Mouse (Mus musculus) intestine, embryonic 15.5 days (tissue): ENCODE measurements around the gene 9930021J03Rik. TPM values are rescaled to one million over a fixed set of nuclear protein-coding genes. Genes with fewer than 3 reads are reported as not detected.

Source experiments
- ATAC-seq: fragments of 200-750 bp; cut with Nextera tagmentation; 2 replicates; pipeline ENCODE4 v1.8.0; 2017; ENCODE audit warnings: moderate TSS enrichment, moderate library complexity
- H3K27ac ChIP-seq: fragments of 300-500 bp; sonication (generic); 2 replicates; pipeline ENCODE4 v1.5.1; 2015; ENCODE audit warnings: mild to moderate bottlenecking, inconsistent platforms
- H3K27me3 ChIP-seq: fragments of 300-500 bp; sonication (generic); replicated peaks from 2 replicates; pipeline ENCODE4 v1.6.1; 2015; ENCODE audit warnings: inconsistent platforms
- H3K36me3 ChIP-seq: fragments of 300-500 bp; sonication (generic); 2 replicates; pipeline ENCODE4 v1.6.1; 2015; ENCODE audit warnings: inconsistent platforms
- H3K4me1 ChIP-seq: fragments of 300-500 bp; sonication (generic); replicated peaks from 2 replicates; pipeline ENCODE4 v1.6.1; 2015; ENCODE audit warnings: inconsistent platforms
- H3K4me2 ChIP-seq: fragments of 300-500 bp; sonication (generic); replicated peaks from 2 replicates; pipeline ENCODE4 v1.6.1; 2015; ENCODE audit warnings: mild to moderate bottlenecking, inconsistent platforms
- H3K4me3 ChIP-seq: fragments of 300-500 bp; sonication (generic); replicated peaks from 2 replicates; pipeline ENCODE4 v1.5.1; 2015; ENCODE audit warnings: inconsistent platforms
- H3K9ac ChIP-seq: fragments of 300-500 bp; sonication (generic); 2 replicates; pipeline ENCODE4 v1.6.1; 2015; ENCODE audit warnings: inconsistent platforms
- H3K9me3 ChIP-seq: fragments of 300-500 bp; sonication (generic); 2 replicates; pipeline ENCODE4 v1.6.1; 2016; ENCODE audit warnings: inconsistent platforms
- WGBS: fragments of 180-500 bp; shearing (Covaris S2); methylation state at CpG from one replicate; pipeline ENCODE4 v1.1.7; 2015; 5-methylcytosine and 5-hydroxymethylcytosine counted together
- polyA plus RNA-seq: library from polyadenylated mRNA; unstranded; fragments of >200 nt; fragmentation: Nextera tagmentation; extraction: Ambion mirVana; gene quantifications from 2 replicates; pipeline ENCODE4 v1.2.1, GENCODE M21; 2015

The 9930021J03Rik gene
- polyA plus RNA-seq, 1 experiment from 2014 or later, result 4.0 TPM

DNA sequence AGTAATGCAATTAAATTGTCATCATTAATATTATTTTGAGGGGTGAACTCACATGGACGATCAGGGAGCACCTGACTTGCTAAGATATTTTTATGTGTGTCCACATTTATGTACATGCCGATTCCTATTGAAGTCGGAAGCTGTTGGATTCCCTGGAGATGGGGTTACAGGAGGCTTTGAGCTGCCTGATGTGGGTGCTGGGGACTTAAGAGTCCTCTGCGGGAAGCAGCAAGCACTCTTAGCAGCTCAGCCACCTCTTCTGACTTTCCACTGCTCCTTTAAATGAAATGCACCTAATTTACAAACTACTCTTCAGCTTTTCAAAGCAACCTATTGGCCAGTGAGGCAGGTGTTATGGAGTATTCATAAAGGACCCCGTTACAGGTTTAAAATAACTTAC, 97.3 kb downstream of the 9930021J03Rik start:
- 61% methylated on average over 5 of the region's 5 CpGs for WGBS
- Histone ChIP-seq H3K4me1 (no peaks in the 10 kb centered on the region), H3K4me3 (peak overlapping the region; percentile 29; the same call in 1 of the 2 replicates), H3K27me3 (no peaks in the 10 kb centered on the region), H3K27ac (no peak overlapping the region), H3K9me3 (no peaks in the 10 kb centered on the region), H3K36me3 (no peaks in the 10 kb centered on the region), H3K4me2 (peak overlapping the region; percentile 48), H3K9ac (no peak overlapping the region)
- no peak for ATAC-seq

DNA sequence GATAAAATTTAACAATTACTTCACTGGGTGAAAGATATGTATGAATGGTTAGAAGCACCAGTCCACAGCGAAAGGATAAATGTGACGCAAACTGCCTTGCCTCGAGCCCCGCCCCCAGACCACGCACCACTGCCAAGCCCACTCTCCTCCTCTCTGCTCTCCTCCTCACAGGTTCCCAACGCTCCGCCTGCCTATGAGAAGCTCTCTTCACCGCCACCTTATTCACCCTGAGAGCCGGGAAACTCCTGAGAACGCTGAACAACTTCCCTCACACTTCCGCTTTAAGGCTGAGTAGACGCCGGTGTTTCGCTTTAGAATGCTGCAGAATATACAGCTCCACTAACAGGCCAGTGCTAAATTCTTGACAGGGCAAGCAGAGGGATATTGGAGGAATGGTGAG, 97.8 kb downstream of the 9930021J03Rik start:
- no peaks in the 10 kb centered on the region for H3K27me3 ChIP-seq
- no peak overlapping the region; the same call in 1 of the 2 replicates for H3K9ac ChIP-seq
- H3K36me3 ChIP-seq, result no peaks in the 10 kb centered on the region
- WGBS, result 45% methylated on average over 14 of the region's 14 CpGs
- peak overlapping the region; percentile 48 for H3K4me2 ChIP-seq
- no peak overlapping the region for H3K27ac ChIP-seq
- H3K4me1 ChIP-seq, result no peaks in the 10 kb centered on the region
- H3K4me3 ChIP-seq, result peak overlapping the region; percentile 29
- no peaks in the 10 kb centered on the region for H3K9me3 ChIP-seq
- no peak for ATAC-seq

DNA sequence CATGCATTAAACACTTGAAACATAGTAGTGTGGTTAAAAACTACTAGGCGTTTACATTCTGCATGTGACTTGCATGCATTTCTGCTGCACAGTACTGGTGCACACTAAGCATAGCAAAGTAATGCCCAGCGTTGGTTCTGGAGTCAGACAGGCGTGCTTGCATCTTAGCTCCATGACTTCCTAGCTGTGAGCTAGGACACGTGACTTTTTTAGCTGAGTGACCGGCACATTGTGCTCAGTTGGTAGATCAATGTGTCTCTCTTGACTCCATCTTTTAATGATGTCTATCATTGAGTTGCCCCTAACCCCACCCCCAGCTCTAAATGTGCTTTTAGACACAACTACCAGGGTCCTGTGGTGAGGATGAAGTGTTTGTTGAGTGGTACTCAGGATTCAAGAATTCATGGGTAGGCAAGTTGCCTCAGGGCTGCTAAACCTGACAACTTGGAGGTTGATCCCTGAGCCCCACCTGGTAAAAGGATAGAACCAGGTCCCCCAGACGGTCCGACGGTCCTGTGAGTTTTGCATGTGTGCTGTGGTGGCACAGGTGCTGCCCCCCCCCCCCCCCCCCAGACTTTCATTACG, 98.4 kb downstream of the 9930021J03Rik start:
- H3K27me3 ChIP-seq, result no peaks in the 10 kb centered on the region
- H3K9ac ChIP-seq, result no peak overlapping the region
- no peaks in the 10 kb centered on the region for H3K4me1 ChIP-seq
- no peak overlapping the region for H3K4me3 ChIP-seq
- no peaks in the 10 kb centered on the region for H3K9me3 ChIP-seq
- no peak for ATAC-seq
- H3K36me3 ChIP-seq, result no peaks in the 10 kb centered on the region
- 83% methylated on average over 9 of the region's 9 CpGs for WGBS
- no peak overlapping the region for H3K4me2 ChIP-seq
- H3K27ac ChIP-seq, result no peak overlapping the region

DNA sequence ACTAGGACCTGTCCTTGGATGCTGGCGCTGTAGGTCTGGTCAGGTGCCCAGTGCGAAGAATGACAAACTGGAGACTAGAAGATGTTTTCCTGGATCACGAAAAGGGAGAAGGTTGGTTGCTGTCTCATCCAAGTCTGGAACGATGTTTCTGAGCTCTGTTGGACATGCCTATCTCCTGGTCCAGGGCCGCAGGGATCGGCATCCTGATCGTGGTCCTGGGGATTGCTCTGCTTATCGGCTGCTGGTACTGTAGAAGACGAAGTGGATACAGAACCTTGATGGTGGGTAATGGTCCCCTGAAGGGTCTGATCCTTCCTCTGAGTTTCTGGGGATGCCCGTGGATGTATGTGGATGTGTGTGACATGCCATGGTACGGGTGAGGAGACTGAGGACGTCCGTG, 101.4 kb downstream of the 9930021J03Rik start:
- Histone ChIP-seq H3K27me3 (no peaks in the 10 kb centered on the region), H3K9me3 (no peaks in the 10 kb centered on the region), H3K4me1 (no peaks in the 10 kb centered on the region), H3K4me3 (no peak overlapping the region), H3K36me3 (no peaks in the 10 kb centered on the region), H3K9ac (no peak overlapping the region), H3K27ac (no peak overlapping the region), H3K4me2 (no peak overlapping the region)
- WGBS, result 95% methylated on average over 13 of the region's 13 CpGs
- no peak for ATAC-seq

DNA sequence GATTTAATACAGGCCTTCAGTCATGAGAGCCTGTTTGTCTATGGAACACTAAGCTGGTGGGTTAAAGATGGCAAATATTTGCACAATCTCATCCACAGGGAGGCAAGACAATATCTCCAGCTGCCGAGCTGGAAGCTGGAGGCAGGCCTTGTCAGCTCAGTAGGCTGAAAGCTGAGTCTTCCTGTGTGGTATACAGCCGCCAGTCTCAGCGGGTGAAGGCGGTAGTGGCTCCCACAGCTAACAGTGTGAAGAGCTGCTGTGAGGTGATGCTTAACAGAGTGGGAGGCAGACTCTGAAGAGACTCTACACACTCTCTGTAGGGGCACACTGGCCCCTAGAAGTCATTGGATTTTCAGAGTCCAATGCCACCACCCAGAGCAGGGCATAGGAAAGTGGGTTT, 104.1 kb downstream of the 9930021J03Rik start:
- Histone ChIP-seq H3K27me3 (no peaks in the 10 kb centered on the region), H3K36me3 (no peaks in the 10 kb centered on the region), H3K9me3 (no peaks in the 10 kb centered on the region), H3K9ac (no peak overlapping the region), H3K4me1 (no peaks in the 10 kb centered on the region), H3K4me2 (no peak overlapping the region), H3K4me3 (no peak overlapping the region), H3K27ac (no peak overlapping the region)
- WGBS, result 65% methylated on average over 4 of the region's 4 CpGs
- no peak for ATAC-seq

DNA sequence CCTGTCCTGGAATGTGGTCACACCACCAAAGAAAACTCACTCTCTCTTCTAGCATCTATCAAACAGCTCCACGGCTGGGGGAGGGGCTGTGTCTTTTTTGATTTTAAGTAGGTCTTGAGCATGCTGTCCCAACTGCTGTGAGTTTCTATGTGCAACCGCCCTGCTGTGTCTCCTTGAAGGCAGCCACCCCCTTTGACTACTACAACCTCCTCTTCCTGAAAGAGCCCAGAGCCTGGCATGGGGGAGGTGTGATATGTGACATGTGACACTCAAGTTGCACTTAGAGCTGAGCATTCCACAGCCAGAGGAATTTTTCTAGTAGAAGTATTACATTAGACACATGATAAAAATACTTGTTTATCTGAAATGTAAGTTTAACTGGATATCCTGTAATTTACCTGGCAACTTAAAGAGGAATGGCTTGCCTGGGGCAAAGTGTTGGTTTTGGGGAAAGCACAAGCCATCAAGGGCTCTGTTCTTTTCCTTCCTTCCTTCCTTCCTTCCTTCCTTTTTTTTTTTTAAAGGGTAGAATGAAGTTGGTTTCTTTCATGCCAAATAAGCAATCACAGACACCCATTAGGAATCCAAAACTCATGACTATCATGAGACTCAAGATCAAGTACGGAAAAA, 108.4 kb downstream of the 9930021J03Rik start, which contains the start of gene Mlana:
TSS of gene Mlana (plus strand) at position 580 of the 630 bp plus-strand sequence.
- H3K27me3 ChIP-seq, result no peaks in the 10 kb centered on the region
- H3K9me3 ChIP-seq, result no peaks in the 10 kb centered on the region
- H3K36me3 ChIP-seq, result no peaks in the 10 kb centered on the region
- no peak for ATAC-seq
- no peak within 1 kb of the TSS for H3K27ac ChIP-seq
- no peak within 1 kb of the TSS for H3K9ac ChIP-seq
- H3K4me2 ChIP-seq, result no peak within 1 kb of the TSS
- H3K4me1 ChIP-seq, result no peaks in the 10 kb centered on the region
- WGBS, result 61% methylated on average over 3 of the region's 3 CpGs
- no peak within 1 kb of the TSS for H3K4me3 ChIP-seq

DNA sequence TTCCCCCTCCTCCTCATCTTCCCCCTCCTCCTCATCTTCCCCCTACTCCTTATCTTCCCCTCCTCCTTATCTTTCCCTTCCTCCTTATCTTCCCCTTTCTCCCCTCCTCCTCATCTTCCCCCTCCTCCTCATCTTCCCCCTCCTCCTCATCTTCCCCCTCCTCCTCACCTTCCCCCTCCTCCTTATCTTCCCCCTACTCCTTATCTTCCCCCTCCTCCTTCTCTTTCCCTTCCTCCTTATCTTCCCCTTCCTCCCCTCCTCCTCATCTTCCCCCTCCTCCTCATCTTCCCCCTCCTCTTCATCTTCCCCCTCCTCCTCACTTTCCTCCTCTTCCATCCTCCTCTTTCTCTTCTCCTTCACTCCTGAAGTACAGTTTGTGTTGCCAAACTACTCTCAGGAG, 108.9 kb downstream of the 9930021J03Rik start:
- H3K36me3 ChIP-seq, result no peaks in the 10 kb centered on the region
- H3K27me3 ChIP-seq, result no peaks in the 10 kb centered on the region
- no peak overlapping the region for H3K4me2 ChIP-seq
- H3K9me3 ChIP-seq, result no peaks in the 10 kb centered on the region
- no peaks in the 10 kb centered on the region for H3K4me1 ChIP-seq
- no peak overlapping the region for H3K4me3 ChIP-seq
- no peak for ATAC-seq
- H3K27ac ChIP-seq, result no peak overlapping the region
- H3K9ac ChIP-seq, result no peak overlapping the region

DNA sequence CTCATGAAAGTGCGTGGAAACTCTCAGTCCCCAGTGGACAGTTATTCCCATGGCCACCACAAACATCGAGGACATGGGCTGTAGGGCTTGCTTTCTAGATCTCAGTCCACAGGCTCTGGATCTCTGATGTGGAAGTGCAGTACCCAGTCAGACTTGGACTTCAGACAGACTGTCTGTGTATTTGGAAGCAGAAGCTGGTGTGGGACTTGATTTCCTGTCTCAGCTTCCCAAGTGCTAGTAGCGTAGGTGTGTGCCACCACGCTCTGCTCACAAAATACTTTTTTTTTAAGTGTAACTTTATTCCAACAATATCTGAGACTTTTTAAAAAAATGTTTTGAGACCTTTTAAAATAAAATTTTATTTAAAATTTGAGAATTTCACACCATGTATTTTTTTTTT, 109.5 kb downstream of the 9930021J03Rik start:
- WGBS, result 87% methylated on average over 4 of the region's 4 CpGs
- no peak overlapping the region for H3K9ac ChIP-seq
- H3K9me3 ChIP-seq, result no peaks in the 10 kb centered on the region
- no peaks in the 10 kb centered on the region for H3K36me3 ChIP-seq
- H3K4me2 ChIP-seq, result no peak overlapping the region
- H3K4me3 ChIP-seq, result no peak overlapping the region
- no peaks in the 10 kb centered on the region for H3K27me3 ChIP-seq
- H3K27ac ChIP-seq, result no peak overlapping the region
- H3K4me1 ChIP-seq, result no peaks in the 10 kb centered on the region
- ATAC-seq, result no peak

DNA sequence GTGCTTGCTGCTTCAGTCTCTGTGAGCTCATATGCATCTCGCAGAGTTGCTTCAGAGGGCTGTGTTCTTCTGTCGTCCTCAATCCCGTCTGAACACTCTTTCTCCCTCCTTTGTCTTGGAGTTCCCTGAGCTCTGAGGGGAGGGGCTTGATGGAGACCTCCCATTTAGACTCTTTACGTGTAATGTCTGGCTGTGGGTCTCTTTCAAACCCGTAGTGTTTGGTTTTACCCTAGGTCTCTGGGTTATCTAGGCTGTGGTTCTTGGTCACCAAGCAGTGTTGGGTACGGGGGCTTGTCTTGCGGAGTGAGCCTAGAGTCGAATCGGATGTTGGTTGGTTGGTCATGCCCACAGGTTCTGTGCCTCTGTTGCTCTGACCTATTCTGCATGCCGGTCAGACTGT, 110.7 kb downstream of the 9930021J03Rik start:
- H3K27ac ChIP-seq, result no peak overlapping the region
- no peaks in the 10 kb centered on the region for H3K27me3 ChIP-seq
- H3K4me3 ChIP-seq, result no peak overlapping the region
- H3K9ac ChIP-seq, result no peak overlapping the region
- ATAC-seq, result no peak
- H3K4me1 ChIP-seq, result no peaks in the 10 kb centered on the region
- H3K36me3 ChIP-seq, result no peaks in the 10 kb centered on the region
- H3K9me3 ChIP-seq, result no peaks in the 10 kb centered on the region
- H3K4me2 ChIP-seq, result no peak overlapping the region
- WGBS, result 88% methylated on average over 10 of the region's 10 CpGs

DNA sequence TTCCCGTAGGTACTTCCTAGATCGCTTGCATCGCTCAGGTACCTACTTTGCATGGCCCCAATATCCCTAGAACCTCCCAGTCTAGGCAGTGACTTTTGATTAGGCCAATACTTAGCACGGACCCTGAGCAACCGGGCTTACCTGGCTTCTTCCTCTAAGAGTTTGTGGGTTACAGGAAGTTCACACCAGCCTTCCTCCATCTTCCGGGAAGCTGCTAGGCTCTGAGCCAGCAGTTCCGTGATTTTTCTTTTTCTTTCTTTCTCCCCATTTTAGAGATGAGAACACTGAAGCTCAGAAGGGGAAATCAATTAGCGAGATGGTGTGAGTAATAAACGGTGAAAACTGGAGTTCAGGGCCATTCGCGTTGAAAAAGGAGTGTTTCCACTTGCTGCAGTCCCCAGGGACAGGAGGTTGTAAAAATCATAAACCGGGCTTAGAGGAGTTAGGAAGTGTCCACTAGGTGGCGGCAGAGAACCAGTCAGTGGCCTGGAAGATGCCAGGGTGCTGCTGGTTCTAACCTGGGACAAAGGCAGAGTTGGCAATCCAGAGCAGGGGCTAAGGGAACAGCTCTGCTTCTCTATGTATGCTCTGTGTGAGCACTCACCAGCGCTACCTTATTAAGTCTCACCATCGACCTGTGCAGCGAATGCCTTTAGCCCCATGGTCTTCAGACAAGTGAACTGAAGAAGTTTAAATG, 121.8 kb downstream of the 9930021J03Rik start:
- H3K9me3 ChIP-seq, result 0 out of 2 replicates have a peak, but pooled peaks cover 2% of the 10 kb centered on the region
- no peaks in the 10 kb centered on the region for H3K27me3 ChIP-seq
- no peaks in the 10 kb centered on the region for H3K4me1 ChIP-seq
- no peak overlapping the region for H3K27ac ChIP-seq
- H3K4me3 ChIP-seq, result no peak overlapping the region
- no peak overlapping the region for H3K4me2 ChIP-seq
- no peak overlapping the region for H3K9ac ChIP-seq
- no peaks in the 10 kb centered on the region for H3K36me3 ChIP-seq
- 52% methylated on average over 16 of the region's 16 CpGs for WGBS
- ATAC-seq, result peak; percentile 20; the same call in 1 of the 2 replicates

DNA sequence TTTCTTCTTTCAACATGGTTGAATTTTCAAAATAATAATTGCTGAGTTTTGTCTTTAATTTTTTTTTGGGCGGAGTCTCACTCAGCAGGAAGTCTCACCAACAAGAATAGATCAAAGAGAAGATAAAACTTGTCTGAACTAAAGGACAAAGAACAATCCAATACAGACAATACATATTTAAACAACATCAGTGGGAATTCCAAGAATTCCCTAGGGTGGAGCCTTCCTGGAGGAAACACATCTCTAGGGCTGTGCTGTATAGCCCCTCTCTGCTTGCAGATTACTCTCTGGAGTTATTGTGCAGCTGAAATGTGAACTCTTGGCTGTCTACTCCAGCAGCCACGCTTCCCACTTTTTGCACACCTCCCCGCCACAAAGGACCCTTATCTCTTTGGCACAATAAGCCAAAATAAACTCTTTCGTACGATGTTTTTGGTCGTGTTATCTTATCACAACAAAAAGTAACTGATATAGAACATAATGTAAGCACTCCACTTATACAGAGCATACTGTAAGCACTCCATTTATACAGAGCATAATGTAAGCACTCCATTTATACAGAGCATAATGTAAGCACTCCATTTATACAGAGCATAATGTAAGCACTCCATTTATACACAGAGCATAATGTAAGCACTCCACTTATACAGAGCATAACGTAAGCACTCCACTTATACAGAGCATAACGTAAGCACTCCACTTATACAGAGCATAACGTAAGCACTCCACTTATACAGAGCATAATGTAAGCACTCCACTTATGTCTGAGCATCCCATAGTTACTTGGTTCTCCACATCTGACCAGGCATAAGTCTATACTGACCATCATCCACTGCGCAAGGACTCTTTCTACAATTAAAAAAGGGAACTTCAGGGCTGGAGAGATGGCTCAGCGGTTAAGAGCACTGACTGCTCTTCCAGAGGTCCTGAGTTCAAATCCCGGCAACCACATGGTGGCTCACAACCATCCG, 125.3 kb downstream of the 9930021J03Rik start:
- 56% methylated on average over 13 of the region's 13 CpGs for WGBS
- H3K4me2 ChIP-seq, result no peak overlapping the region
- H3K9ac ChIP-seq, result no peak overlapping the region
- no peak overlapping the region for H3K4me3 ChIP-seq
- H3K27me3 ChIP-seq, result no peaks in the 10 kb centered on the region
- H3K36me3 ChIP-seq, result no peaks in the 10 kb centered on the region
- no peak overlapping the region for H3K27ac ChIP-seq
- ATAC-seq, result no peak
- H3K9me3 ChIP-seq, result 0 out of 2 replicates have a peak, but pooled peaks cover 2% of the 10 kb centered on the region
- no peaks in the 10 kb centered on the region for H3K4me1 ChIP-seq
